Mouse (Mus musculus): Measurements from ENCODE around the gene B630019K06Rik. TPM values are rescaled to one million over a fixed set of nuclear protein-coding genes. Genes with fewer than 3 reads are reported as not detected.
"Not testable (repeated sequence)": the region's sequence is repeated elsewhere in the genome, so short reads cannot be mapped to it uniquely, and the experiment has no call there.

Gene B630019K06Rik
- polyA plus RNA-seq (2016; fragmentation: Nextera tagmentation; extraction: Ambion mirVana): 16.6 and 17.2 TPM in 2 replicates

DNA sequence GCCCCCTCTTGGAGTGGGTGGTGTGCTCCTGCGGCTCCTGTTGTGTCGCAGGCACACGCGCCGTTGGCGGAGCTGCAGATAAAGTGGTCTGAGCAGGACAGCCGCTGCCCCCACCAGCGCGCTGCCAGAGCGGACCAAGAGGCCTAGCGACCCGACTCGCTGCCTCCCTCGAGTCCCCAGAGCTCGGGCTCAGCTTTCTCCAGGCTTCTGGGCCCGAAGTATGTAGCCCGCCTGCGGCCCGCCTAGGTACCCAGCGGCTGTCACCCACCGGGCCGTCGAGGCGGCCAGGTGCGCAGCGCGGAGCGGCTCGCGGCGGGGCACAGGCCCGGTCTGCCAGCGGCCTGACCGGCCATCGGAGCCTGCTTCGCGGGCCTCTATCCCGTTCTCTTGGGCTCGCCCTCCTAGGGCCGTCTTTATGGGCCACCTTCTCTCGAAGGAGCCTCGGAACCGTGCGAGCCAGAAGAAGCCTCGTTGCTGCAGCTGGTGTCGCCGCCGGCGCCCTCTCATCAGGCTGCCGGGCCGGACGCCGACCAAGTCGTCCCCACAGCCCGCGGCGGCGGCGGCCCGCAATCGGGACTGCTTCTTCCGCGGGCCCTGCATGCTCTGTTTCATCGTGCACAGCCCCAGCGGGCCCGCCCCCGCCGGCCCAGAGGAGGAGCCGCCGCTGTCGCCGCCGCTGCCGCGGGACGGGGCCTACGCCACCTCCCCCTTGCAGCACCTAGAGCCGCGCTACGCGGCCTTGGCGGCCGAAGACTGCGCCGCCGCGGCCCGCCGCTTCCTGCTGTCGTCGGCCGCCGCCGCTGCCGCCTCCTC is at the start of gene B630019K06Rik:
B630019K06Rik (plus strand) TSS at position 40 of the 813 bp plus-strand sequence.
- WGBS: 19% methylated on average over 54 of the region's 95 CpGs

DNA sequence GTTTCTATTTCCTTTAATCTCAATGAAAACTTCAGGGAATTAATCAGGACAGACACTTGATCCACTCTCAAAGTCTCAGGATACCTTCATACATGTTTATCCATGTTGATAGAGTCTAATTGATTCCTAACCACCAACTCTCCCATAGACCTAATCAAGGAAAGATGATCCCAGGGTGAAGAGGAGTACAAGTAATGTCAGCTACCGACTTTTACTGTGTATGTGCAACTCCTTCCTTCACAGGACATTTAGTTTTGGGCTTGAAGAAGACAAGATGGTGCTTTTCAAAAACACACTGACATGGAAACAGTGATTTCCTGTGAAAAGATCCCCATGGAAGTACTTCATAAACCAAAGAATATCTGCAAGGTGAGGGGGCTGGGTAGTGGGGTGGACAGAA is 48.5 kb upstream of the B630019K06Rik start, which contains the start of gene Gm6592:
Gm6592 (plus strand) TSS at position 301 of the 400 bp plus-strand sequence.
- 77% methylated on average over 1 of the region's 1 CpGs for WGBS
- Histone ChIP-seq H3K4me2 (replicated peaks) (no peak within 1 kb of the TSS), H3K27me3 (no peaks in the 10 kb centered on the region), H3K4me1 (no peaks in the 10 kb centered on the region), H3K36me3 (no peaks in the 10 kb centered on the region), H3K9me3 (replicated peaks) (no peaks in the 10 kb centered on the region; the same call in 1 of the 2 replicates), H3K9ac (no peak within 1 kb of the TSS), H3K4me3 (no peak within 1 kb of the TSS), H3K27ac (no peak within 1 kb of the TSS)
- ATAC-seq (ENCODE audit: low FRiP score): no peak

More for the DNA sequence above, at the start of gene B630019K06Rik:
- Histone ChIP-seq H3K4me3 (peak within 1 kb of the TSS; percentile 55), H3K36me3 (no peaks in the 10 kb centered on the region), H3K4me2 (replicated peaks) (peak within 1 kb of the TSS; percentile 62), H3K27me3 (no peaks in the 10 kb centered on the region), H3K27ac (peak within 1 kb of the TSS; percentile 87), H3K9me3 (replicated peaks) (0 out of 2 replicates have a peak, but pooled peaks cover 3% of the 10 kb centered on the region), H3K4me1 (no peaks in the 10 kb centered on the region; the same call in 1 of the 2 replicates), H3K9ac (peak within 1 kb of the TSS; percentile 78)
- peak; percentile 89 for ATAC-seq (ENCODE audit: low FRiP score)

DNA sequence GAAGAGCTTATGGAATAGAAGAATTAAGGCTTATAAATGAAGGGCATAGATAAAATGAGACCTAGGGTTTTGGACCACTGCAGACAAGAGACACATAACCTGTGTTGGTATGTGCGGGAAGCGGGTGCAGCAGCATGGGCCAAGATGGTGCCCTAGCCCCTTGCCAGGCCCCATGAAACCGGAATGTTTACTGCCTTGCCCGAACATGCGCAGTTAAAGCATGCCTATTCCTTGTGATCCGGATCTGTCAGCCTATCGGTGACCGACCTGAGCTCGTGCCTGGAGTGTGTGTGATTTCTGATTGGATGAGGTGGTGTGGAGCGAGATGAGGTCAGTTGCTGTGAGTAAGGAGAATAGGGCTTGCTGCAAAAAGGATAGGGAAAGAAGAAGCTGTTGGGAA is 39.7 kb upstream of the B630019K06Rik start:
- Histone ChIP-seq H3K4me2 (replicated peaks) (no peak overlapping the region), H3K9me3 (replicated peaks) (no peaks in the 10 kb centered on the region), H3K27ac (no peak overlapping the region), H3K27me3 (no peaks in the 10 kb centered on the region), H3K4me3 (no peak overlapping the region), H3K4me1 (no peaks in the 10 kb centered on the region), H3K9ac (no peak overlapping the region), H3K36me3 (no peaks in the 10 kb centered on the region)
- 90% methylated on average over 10 of the region's 10 CpGs for WGBS
- ATAC-seq (ENCODE audit: low FRiP score): no peak

DNA sequence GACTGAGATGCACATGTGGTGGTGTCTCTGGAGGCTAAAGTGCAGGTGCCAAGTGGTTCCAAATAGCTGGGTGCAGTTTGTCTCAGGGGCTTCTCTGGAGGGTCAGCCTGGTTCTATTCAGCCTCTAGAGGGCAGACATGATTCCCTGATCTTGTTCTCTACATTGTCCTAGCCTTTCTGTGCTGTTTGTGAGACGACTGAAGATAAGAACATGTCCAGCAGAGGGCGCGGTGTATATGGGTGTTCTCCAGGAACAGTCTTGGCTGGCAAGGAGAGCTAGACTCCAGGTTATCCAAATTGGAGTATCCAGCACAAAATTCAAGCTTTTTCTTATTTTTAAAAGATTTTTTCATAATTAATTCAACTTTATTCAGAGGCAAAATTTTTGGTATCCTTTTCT is 27.9 kb upstream of the B630019K06Rik start:
- H3K4me2 ChIP-seq (replicated peaks); H3K4me1 ChIP-seq; H3K4me3 ChIP-seq; H3K36me3 ChIP-seq; H3K27me3 ChIP-seq; H3K9me3 ChIP-seq (replicated peaks); H3K27ac ChIP-seq; H3K9ac ChIP-seq: not testable (repeated sequence)
- 9% methylated on average over 3 of the region's 3 CpGs for WGBS
- ATAC-seq (ENCODE audit: low FRiP score): 0 out of 2 replicates have a peak, but pooled peaks have one; percentile 61

DNA sequence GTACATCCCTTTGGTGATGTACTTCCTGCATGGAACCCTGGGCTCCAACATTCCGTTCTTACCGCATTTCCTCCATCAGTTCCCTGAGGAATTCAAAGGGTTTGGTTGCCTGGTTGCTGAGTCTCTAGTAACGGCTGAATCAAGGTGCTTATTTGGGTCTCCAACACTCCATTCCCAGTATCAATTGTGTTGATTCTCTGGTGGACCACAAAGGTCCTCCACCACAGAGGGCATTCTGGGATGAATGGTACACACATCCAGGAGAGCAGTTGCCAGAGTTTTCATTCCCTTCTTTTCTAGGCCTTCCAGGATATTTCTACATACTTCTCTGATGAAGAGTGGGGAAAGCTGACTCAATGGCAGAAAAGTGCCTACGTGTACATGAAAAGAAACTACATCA is 18.2 kb upstream of the B630019K06Rik start, which contains the start of gene Gm5751:
Gm5751 (plus strand) TSS at position 301 of the 400 bp plus-strand sequence.
- H3K36me3 ChIP-seq; H3K4me3 ChIP-seq; H3K9ac ChIP-seq; H3K4me2 ChIP-seq (replicated peaks); ATAC-seq (ENCODE audit: low FRiP score); H3K27ac ChIP-seq; H3K4me1 ChIP-seq; H3K27me3 ChIP-seq; H3K9me3 ChIP-seq (replicated peaks): not testable (repeated sequence)
- WGBS: 86% methylated on average over 3 of the region's 4 CpGs

DNA sequence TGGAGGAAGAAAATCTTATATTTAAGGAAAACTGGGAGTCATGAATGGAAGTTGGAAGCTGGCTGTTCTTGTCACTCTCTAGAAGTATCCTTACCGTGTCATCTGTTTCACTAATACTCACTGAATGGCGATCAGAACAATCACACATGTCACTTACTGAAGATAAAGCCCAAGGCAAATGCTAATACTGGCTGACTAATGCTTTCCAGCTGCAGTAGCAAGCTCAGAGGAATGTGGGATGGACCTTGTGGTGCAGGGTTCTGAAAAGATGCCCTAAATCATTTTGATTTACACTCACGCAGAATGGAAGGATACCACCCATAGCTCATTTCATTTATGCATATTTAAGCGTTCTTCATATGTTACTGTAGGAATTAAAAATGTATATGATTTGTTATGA is 7.8 kb upstream of the B630019K06Rik start:
- no peak for ATAC-seq (ENCODE audit: low FRiP score)
- Histone ChIP-seq H3K9me3 (replicated peaks) (no peaks in the 10 kb centered on the region), H3K4me2 (replicated peaks) (no peak overlapping the region), H3K4me1 (no peaks in the 10 kb centered on the region), H3K36me3 (no peaks in the 10 kb centered on the region), H3K27me3 (no peaks in the 10 kb centered on the region), H3K27ac (no peak overlapping the region), H3K9ac (no peak overlapping the region), H3K4me3 (no peak overlapping the region)
- WGBS: 72% methylated on average over 4 of the region's 4 CpGs

DNA sequence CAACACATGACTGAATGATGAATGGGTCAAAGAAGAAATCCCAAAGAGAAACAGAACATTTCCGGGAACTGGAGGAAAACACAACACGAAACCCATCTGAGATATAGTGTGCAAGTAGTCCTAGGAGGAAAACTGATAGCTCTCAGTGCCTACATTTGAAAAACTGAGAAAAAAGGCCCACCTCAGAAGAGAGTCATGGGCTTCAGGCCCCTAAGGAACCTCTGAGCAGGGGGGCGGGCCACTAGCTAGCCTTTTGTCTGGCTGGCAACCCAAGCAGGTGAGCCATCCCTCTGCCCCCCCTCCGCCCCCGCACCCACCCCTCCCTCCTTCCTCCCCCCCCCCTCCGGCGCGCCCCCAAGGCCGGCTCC is 223 bp upstream of the B630019K06Rik start:
- peak overlapping the region; percentile 78 for H3K9ac ChIP-seq
- peak; percentile 59 for ATAC-seq (ENCODE audit: low FRiP score)
- WGBS: 44% methylated on average over 4 of the region's 9 CpGs
- H3K4me3 ChIP-seq: peak overlapping the region; percentile 55
- no peaks in the 10 kb centered on the region for H3K36me3 ChIP-seq
- peak overlapping the region; percentile 62 for H3K4me2 ChIP-seq (replicated peaks)
- H3K4me1 ChIP-seq: no peaks in the 10 kb centered on the region; the same call in 1 of the 2 replicates
- no peaks in the 10 kb centered on the region for H3K27me3 ChIP-seq
- H3K27ac ChIP-seq: no peak overlapping the region; the same call in 1 of the 2 replicates
- 0 out of 2 replicates have a peak, but pooled peaks cover 3% of the 10 kb centered on the region for H3K9me3 ChIP-seq (replicated peaks)

DNA sequence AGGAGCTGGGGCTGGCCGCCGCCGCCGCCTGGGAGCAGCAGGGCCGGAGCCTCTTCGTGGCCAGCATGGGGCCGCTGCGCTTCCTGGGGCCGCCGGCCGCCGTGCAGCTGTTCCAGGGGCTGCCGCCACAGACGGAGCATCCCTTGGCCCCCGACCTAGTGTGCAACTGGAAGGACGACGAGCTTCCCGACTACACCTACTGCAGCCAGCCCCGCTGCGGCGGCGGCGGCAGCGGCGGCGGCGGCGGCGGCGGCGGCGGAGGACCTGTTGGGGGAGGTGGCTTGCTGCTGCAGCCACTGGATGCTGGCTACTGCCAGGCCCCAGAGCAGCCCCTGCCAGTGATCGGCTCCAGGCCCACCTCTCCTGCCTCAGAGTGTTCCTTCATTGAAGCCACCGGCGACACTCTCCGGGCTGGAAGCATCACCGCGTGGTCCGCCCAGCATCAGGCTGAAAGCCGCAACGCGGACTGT is 1.0 kb downstream of the B630019K06Rik start:
- Histone ChIP-seq H3K9me3 (replicated peaks) (0 out of 2 replicates have a peak, but pooled peaks cover 3% of the 10 kb centered on the region), H3K27me3 (no peaks in the 10 kb centered on the region), H3K9ac (peak overlapping the region; percentile 78), H3K27ac (peak overlapping the region; percentile 87), H3K36me3 (no peaks in the 10 kb centered on the region), H3K4me3 (peak overlapping the region; percentile 55), H3K4me1 (no peaks in the 10 kb centered on the region; the same call in 1 of the 2 replicates), H3K4me2 (replicated peaks) (peak overlapping the region; percentile 62)
- peak; percentile 77 for ATAC-seq (ENCODE audit: low FRiP score)
- 15% methylated on average over 22 of the region's 42 CpGs for WGBS

DNA sequence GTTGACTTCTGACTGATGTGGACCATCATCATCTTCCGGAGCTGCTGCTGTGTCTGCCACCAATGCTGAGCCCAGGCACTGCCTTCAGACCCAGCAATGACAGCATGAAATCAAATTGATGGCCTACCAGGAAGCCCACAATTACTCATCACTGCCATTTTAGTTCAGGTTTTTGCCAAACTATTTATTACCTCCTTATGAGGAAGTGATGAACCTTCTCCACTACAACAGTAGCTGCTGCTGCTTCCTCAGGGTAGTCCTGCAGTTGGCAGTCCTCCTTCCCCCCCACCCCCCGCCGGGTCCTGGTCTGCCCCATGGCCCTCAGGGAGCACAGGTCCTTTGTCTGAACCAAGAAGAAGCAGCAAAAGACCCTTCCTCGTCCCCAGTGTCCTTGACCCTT is 8.6 kb downstream of the B630019K06Rik start:
- ATAC-seq (ENCODE audit: low FRiP score): no peak
- Histone ChIP-seq H3K36me3 (no peaks in the 10 kb centered on the region), H3K4me1 (no peaks in the 10 kb centered on the region), H3K27me3 (no peaks in the 10 kb centered on the region), H3K9ac (no peak overlapping the region), H3K4me2 (replicated peaks) (no peak overlapping the region), H3K27ac (no peak overlapping the region), H3K9me3 (replicated peaks) (no peaks in the 10 kb centered on the region), H3K4me3 (no peak overlapping the region)
- 71% methylated on average over 4 of the region's 4 CpGs for WGBS

DNA sequence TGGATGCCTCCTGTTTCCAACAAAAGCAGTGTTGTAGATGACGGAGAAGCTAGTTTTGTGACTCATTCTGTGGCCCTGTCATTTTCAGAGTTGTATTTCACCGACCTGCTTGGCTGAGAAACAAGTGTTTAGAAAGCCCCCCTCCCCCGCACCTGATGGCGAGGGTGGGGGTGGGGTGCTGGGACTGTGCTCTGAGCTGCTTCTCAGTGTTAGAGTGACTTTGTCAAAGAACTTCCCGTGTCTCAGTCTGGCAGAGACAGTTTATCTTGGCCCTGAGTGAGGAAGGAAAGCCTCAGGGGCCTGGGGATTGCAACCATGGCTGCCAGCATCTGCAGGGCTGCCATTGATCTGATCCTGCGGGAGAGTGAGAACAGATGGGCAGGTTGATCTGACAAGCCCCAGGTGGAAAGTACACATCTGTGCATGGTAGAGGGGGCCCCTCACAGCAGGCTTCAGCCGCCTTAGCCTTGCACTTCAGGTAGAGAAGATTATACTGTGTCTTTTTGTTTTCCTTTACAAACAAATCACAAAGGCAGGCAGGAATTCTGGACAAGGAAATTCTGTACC is 9.8 kb downstream of the B630019K06Rik start:
- ATAC-seq (ENCODE audit: low FRiP score): 0 out of 2 replicates have a peak, but pooled peaks have one; percentile 48
- Histone ChIP-seq H3K27ac (no peak overlapping the region), H3K9ac (no peak overlapping the region), H3K4me3 (no peak overlapping the region), H3K4me2 (replicated peaks) (no peak overlapping the region), H3K9me3 (replicated peaks) (no peaks in the 10 kb centered on the region), H3K27me3 (no peaks in the 10 kb centered on the region), H3K36me3 (no peaks in the 10 kb centered on the region), H3K4me1 (no peaks in the 10 kb centered on the region)
- 32% methylated on average over 7 of the region's 7 CpGs for WGBS

DNA sequence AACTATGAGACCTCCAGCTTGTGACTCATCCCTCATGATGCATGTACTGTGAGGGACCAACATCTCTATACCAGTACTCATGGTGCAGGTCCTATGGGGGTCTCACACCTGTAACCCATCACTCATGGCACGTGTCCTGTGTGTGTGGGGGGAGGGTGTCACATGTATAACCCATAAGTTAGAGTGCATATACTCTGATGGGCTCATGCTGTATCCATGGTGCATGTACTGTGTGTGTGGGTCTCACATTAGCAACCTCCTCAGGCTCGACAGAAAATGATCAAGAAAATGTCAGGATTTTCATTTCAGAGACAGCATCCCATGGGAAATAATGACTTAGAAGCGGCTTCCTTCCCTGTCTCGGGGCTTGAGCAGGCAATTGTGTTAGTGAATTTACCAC is 28.9 kb downstream of the B630019K06Rik start:
- Histone ChIP-seq H3K4me1 (no peaks in the 10 kb centered on the region), H3K9me3 (replicated peaks) (0 out of 2 replicates have a peak, but pooled peaks cover 4% of the 10 kb centered on the region), H3K4me3 (no peak overlapping the region), H3K9ac (no peak overlapping the region), H3K36me3 (no peaks in the 10 kb centered on the region), H3K4me2 (replicated peaks) (no peak overlapping the region), H3K27ac (no peak overlapping the region), H3K27me3 (no peaks in the 10 kb centered on the region)
- WGBS: 69% methylated on average over 4 of the region's 4 CpGs
- no peak for ATAC-seq (ENCODE audit: low FRiP score)

DNA sequence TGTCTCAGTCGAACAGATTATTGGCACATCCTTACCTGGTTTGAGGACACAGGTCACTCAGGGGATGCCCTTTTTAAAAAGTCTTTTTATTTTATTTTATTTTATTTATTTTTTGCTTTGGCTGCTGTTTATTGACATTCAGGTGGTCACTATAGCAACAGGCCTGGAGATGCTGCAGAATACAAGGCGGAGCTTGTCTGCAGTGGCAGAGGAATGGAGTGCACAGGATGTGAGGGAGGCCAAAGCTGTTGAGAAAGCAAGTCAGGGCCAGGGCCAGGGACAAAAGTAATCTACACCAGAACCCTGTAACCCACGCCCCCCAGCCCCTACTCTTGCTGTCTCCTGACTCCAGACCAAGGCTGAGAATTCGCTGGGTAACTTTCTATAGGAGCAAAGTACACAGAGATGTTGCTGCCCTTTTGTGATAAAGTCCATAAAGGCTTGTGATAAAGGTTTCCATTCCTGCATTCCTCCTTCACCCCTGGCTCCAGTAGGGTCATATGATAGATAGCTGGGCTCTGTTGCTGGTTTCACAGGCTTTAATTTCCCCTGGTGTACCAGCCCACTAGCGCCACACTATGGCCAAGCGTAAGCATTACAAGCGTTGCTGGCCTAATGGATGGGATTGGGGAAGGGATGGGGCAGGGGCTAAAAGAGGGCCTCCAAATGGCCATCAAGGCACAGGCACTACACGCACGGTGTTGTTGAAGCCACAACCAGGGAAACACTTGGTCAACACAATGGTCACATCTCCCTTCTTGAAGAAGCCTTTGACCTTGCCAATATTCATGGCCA is 29.8 kb downstream of the B630019K06Rik start:
- Histone ChIP-seq H3K4me3 (no peak overlapping the region), H3K27ac (no peak overlapping the region), H3K4me1 (no peaks in the 10 kb centered on the region), H3K9me3 (replicated peaks) (0 out of 2 replicates have a peak, but pooled peaks cover 4% of the 10 kb centered on the region), H3K9ac (no peak overlapping the region), H3K27me3 (no peaks in the 10 kb centered on the region), H3K4me2 (replicated peaks) (no peak overlapping the region), H3K36me3 (no peaks in the 10 kb centered on the region)
- 56% methylated on average over 9 of the region's 9 CpGs for WGBS
- no peak for ATAC-seq (ENCODE audit: low FRiP score)

All from hindbrain, embryonic 12.5 days (tissue).